Comparison of ENCODE assay signal across 9 mouse cellular contexts in the genomic region with DNA sequence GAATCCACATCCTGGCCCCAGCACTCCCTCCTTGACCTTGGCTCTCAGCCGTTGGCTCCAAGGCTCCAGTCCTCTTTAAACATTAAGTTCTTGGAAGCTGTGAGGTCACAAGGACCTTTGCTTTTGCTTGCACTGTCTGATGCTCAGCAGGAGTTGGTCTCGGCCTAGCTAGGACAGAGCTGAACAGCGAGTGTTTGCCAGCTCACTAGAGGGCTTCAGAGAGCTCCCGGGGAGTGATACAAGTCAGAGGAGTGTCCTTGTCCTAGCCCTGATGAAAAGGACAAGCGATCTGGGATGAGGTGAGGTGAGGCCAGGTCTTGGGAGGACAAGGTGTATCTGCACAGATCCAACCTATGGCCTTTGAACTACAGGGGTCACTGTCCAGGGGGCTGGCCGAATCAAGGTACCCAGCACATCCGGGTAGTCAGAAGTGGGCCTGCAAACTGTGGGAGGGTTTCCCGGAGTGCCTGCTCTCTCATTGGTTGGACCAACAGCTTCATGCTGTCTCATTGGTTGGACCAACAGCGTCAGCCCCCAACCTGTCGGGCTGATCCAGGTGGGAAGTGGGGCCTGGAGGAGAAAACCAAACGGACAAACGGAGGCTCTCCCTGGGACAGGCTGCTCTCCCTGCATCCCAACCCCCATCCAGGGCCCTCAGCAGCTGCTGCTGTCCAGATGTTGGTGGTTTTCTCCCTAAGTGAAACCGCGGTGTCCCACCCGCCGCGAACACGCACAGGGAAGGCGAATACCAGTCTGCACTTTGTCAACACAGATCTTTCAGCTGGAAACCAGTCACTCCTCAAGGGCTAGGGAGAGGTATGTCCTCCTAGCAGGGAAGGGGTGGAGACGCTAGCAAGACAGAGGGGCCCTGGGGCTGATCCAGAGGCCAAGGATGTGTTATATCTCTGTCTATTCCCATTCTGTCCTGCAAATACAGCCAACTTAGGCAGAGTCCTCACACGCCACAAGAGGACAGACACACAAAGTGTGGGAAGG. TPM values are rescaled to one million over a fixed set of nuclear protein-coding genes. Genes with fewer than 3 reads are reported as not detected.
DNase-seq lines count a peak whose midpoint lies in the region; ATAC-seq and TF ChIP-seq lines count a peak whose summit lies in the region.
"Had no signal": no experiment of that assay in that cellular context is flagged by ENCODE, and none has a peak within 500 bp of the region (broad histone marks: within the 10 kb centered on the region; RNA-seq: fewer than 3 reads in every experiment).

No protein-coding gene starts in this region.

- no peaks in the 10 kb centered on the region for H3K36me3 ChIP-seq in hindbrain, embryonic 16.5 days (ENCODE audit: control insufficient read depth, insufficient read depth, low read length)
- H3K36me3 ChIP-seq in liver, embryonic 12.5 days, result no peaks in the 10 kb centered on the region
- no peaks in the 10 kb centered on the region for H3K36me3 ChIP-seq in neural tube, embryonic 14.5 days (ENCODE audit: control insufficient read depth, insufficient read depth, low read length)

- TF ChIP-seq CTCF in left cerebral cortex, adult 2 months (IDR thresholded peaks at IDR 0.05), result no peak
- TF ChIP-seq CTCF in gastrocnemius, adult 2 months (IDR thresholded peaks at IDR 0.05), result no peak

- 18% methylated on average over 21 of the region's 21 CpGs for whole genome bisulfite sequencing in hindbrain, embryonic 16.5 days
- 27% methylated on average over 21 of the region's 21 CpGs for WGBS in liver, embryonic 12.5 days (ENCODE audit: insufficient replicate concordance)
- 30% methylated on average over 21 of the region's 21 CpGs for WGBS in neural tube, embryonic 14.5 days

- no peaks in the 10 kb centered on the region for H3K27me3 ChIP-seq in hindbrain, embryonic 16.5 days (replicated peaks; ENCODE audit: control insufficient read depth, insufficient read depth, low read length)
- H3K27me3 ChIP-seq in liver, embryonic 12.5 days (replicated peaks), result peaks cover 22% of the 10 kb centered on the region
- no peaks in the 10 kb centered on the region for H3K27me3 ChIP-seq in neural tube, embryonic 14.5 days (ENCODE audit: control insufficient read depth, insufficient read depth, low read length)
- H3K27me3 ChIP-seq: Patski had no signal

- H3K9me3 ChIP-seq in hindbrain, embryonic 16.5 days (ENCODE audit: control insufficient read depth, low read length), result no peaks in the 10 kb centered on the region
- no peaks in the 10 kb centered on the region for H3K9me3 ChIP-seq in liver, embryonic 12.5 days (replicated peaks)
- no peaks in the 10 kb centered on the region for H3K9me3 ChIP-seq in neural tube, embryonic 14.5 days (ENCODE audit: control insufficient read depth, low read length)

- H3K27ac ChIP-seq in left cerebral cortex, adult 2 months, result no peak overlapping the region
- no peak overlapping the region for H3K27ac ChIP-seq in hindbrain, embryonic 16.5 days (ENCODE audit: low read depth, low read length)
- no peak overlapping the region for H3K27ac ChIP-seq in liver, embryonic 12.5 days
- H3K27ac ChIP-seq in neural tube, embryonic 14.5 days (ENCODE audit: low read depth, low read length), result no peak overlapping the region
- no peak overlapping the region for H3K27ac ChIP-seq in gastrocnemius, adult 2 months

- peak overlapping the region; percentile 47 for H3K4me2 ChIP-seq in hindbrain, embryonic 16.5 days (ENCODE audit: low read length)
- H3K4me2 ChIP-seq in liver, embryonic 12.5 days, result peak overlapping the region; percentile 51
- H3K4me2 ChIP-seq in neural tube, embryonic 14.5 days (ENCODE audit: low read depth, low read length), result peak overlapping the region; percentile 36

- H3K9ac ChIP-seq in hindbrain, embryonic 16.5 days (ENCODE audit: low read depth, low read length), result no peak overlapping the region
- H3K9ac ChIP-seq in liver, embryonic 12.5 days, result no peak overlapping the region
- H3K9ac ChIP-seq in neural tube, embryonic 14.5 days (replicated peaks; ENCODE audit: low read depth, low read length), result no peak overlapping the region

- intact Hi-C loops in left cerebral cortex, adult 2 months (cut with DNase I), result no loop called here
- intact Hi-C loops in gastrocnemius, adult 2 months (cut with DNase I), result no loop called here

- no peaks in the 10 kb centered on the region for H3K4me1 ChIP-seq in hindbrain, embryonic 16.5 days (ENCODE audit: control insufficient read depth, insufficient read depth, low read depth, low read length)
- 0 out of 2 replicates have a peak, but pooled peaks cover 9% of the 10 kb centered on the region for H3K4me1 ChIP-seq in liver, embryonic 12.5 days
- no peaks in the 10 kb centered on the region for H3K4me1 ChIP-seq in neural tube, embryonic 14.5 days (ENCODE audit: control insufficient read depth, insufficient read depth, low read length)

- DNase-seq in left cerebral cortex, adult 2 months (ENCODE audit: extremely low spot score in 1 of 2, low spot score in 2 of 2), result no peak
- DNase-seq in left cerebral cortex, adult 18-20 months (ENCODE audit: low spot score in 2 of 2), result no peak
- DNase-seq in gastrocnemius, adult 2 months, result no peak
- no peak for DNase-seq in B cell, adult 2 months
- no peak for DNase-seq in natural killer cell, adult 2 months (ENCODE audit: low spot score in 2 of 2)

- peak; percentile 81 for ATAC-seq in hindbrain, embryonic 16.5 days
- peak; percentile 61 for ATAC-seq in liver, embryonic 12.5 days
- ATAC-seq in neural tube, embryonic 14.5 days (ENCODE audit: low read depth), result peak; percentile 41; the same call in 1 of the 2 replicates
- ATAC-seq: Patski had no signal

- H3K4me3 ChIP-seq in left cerebral cortex, adult 2 months, result 0 out of 2 replicates have a peak overlapping the region, but pooled peaks have one; percentile 3
- H3K4me3 ChIP-seq in hindbrain, embryonic 16.5 days (ENCODE audit: low read length), result peak overlapping the region; percentile 30
- peak overlapping the region; percentile 35 for H3K4me3 ChIP-seq in liver, embryonic 12.5 days
- H3K4me3 ChIP-seq in neural tube, embryonic 14.5 days (ENCODE audit: low read depth, low read length), result 0 out of 2 replicates have a peak overlapping the region, but pooled peaks have one; percentile 12
- no peak overlapping the region for H3K4me3 ChIP-seq in gastrocnemius, adult 2 months

RNA-seq across cellular contexts. Expression of a gene that starts 15.0 kb away (rescaled TPM):
- 1 to 10 TPM; 3.2 to 3.4 TPM for total RNA-seq in left cerebral cortex, adult 2 months (2021)
- total RNA-seq in left cerebral cortex, adult 18-20 months (2021), result 1 to 10 TPM; 1.8 to 2.2 TPM
- 10.7 and 14.0 TPM in 2 replicates for polyA plus RNA-seq in hindbrain, embryonic 16.5 days (2015; fragmentation: Nextera tagmentation; extraction: Ambion mirVana)
- polyA plus RNA-seq in liver, embryonic 12.5 days (2016; fragmentation: Nextera tagmentation; extraction: Ambion mirVana), result 8.6 TPM in 2 replicates
- 5.7 and 11.5 TPM in 2 replicates for polyA plus RNA-seq in neural tube, embryonic 14.5 days (2014; fragmentation: Nextera tagmentation; extraction: Ambion mirVana)
- total RNA-seq in gastrocnemius, adult 2 months (2021), result under 1 TPM; 0.69 to 0.95 TPM

RNA-seq across cellular contexts. Expression of a gene that starts 19.8 kb away (rescaled TPM):
- not detected for total RNA-seq in left cerebral cortex, adult 2 months (2021)
- total RNA-seq in left cerebral cortex, adult 18-20 months (2021), result not detected
- polyA plus RNA-seq in hindbrain, embryonic 16.5 days (2015; fragmentation: Nextera tagmentation; extraction: Ambion mirVana), result not detected in 2 replicates
- not detected in 2 replicates for polyA plus RNA-seq in liver, embryonic 12.5 days (2016; fragmentation: Nextera tagmentation; extraction: Ambion mirVana)
- not detected in 2 replicates for polyA plus RNA-seq in neural tube, embryonic 14.5 days (2014; fragmentation: Nextera tagmentation; extraction: Ambion mirVana)
- not detected for total RNA-seq in gastrocnemius, adult 2 months (2021)
- polyA plus RNA-seq: Patski had no signal

RNA-seq across cellular contexts. Expression of a gene that starts 33.0 kb away (rescaled TPM):
- total RNA-seq in left cerebral cortex, adult 2 months (2021), result 10 to 100 TPM; 11.1 to 11.2 TPM
- total RNA-seq in left cerebral cortex, adult 18-20 months (2021), result 10 to 100 TPM in 1 of 2 experiments, 1 to 10 TPM in 1; 8.3 to 13.3 TPM
- polyA plus RNA-seq in hindbrain, embryonic 16.5 days (2015; fragmentation: Nextera tagmentation; extraction: Ambion mirVana), result 8.5 and 9.5 TPM in 2 replicates
- polyA plus RNA-seq in liver, embryonic 12.5 days (2016; fragmentation: Nextera tagmentation; extraction: Ambion mirVana), result 2.5 and 3.3 TPM in 2 replicates
- polyA plus RNA-seq in neural tube, embryonic 14.5 days (2014; fragmentation: Nextera tagmentation; extraction: Ambion mirVana), result 7.7 and 10.1 TPM in 2 replicates
- total RNA-seq in gastrocnemius, adult 2 months (2021), result 1 to 10 TPM; 1.5 to 1.6 TPM
